Mouse (Mus musculus) ES-CJ7 (cell line): ENCODE data around the gene Foxi1.
"Not testable (repeated sequence)": the region's sequence is repeated elsewhere in the genome, so short reads cannot be mapped to it uniquely, and the experiment has no call there.

ENCODE experiments used
- DNase-seq: peaks from one replicate; pipeline ENCODE4 v3.0.0; 2011; ENCODE audit warnings: low read depth, low spot score

Foxi1 gene

GRCm38 (mm10) chr11:34207989-34208388 is at the start of gene Foxi1:
Gene Foxi1, minus strand, starts transcription at chr11:34208089.
- DNase-seq = no peak

- DNase-seq = no peak
Measured at GRCm38 (mm10) chr11:34242979-34243378, 35.1 kb upstream of the Foxi1 start.

- no peak for DNase-seq
Measured at GRCm38 (mm10) chr11:34240252-34240651, 32.4 kb upstream of the Foxi1 start.

GRCm38 (mm10) chr11:34239691-34240090 is 31.8 kb upstream of the Foxi1 start:
- DNase-seq = no peak

GRCm38 (mm10) chr11:34236885-34237284 is 29.0 kb upstream of the Foxi1 start:
- no peak for DNase-seq

- DNase-seq = peak; percentile 79
Measured at GRCm38 (mm10) chr11:34236091-34236759, 28.3 kb upstream of the Foxi1 start.

- peak; percentile 89 for DNase-seq
Measured at GRCm38 (mm10) chr11:34228758-34229364, 21.0 kb upstream of the Foxi1 start.

- DNase-seq = peak; percentile 48
Measured at GRCm38 (mm10) chr11:34227180-34227579, 19.3 kb upstream of the Foxi1 start.

GRCm38 (mm10) chr11:34220596-34220995 is 12.7 kb upstream of the Foxi1 start:
- not testable (repeated sequence) for DNase-seq

- DNase-seq = peak; percentile 58
Measured at GRCm38 (mm10) chr11:34212853-34213252, 5.0 kb upstream of the Foxi1 start.

GRCm38 (mm10) chr11:34202769-34203168 is 5.1 kb downstream of the Foxi1 start:
- no peak for DNase-seq

- DNase-seq = no peak
Measured at GRCm38 (mm10) chr11:34195142-34195541, 12.7 kb downstream of the Foxi1 start.

- DNase-seq = no peak
Measured at GRCm38 (mm10) chr11:34194158-34194941, 13.5 kb downstream of the Foxi1 start.

GRCm38 (mm10) chr11:34193658-34194057 is 14.2 kb downstream of the Foxi1 start:
- no peak for DNase-seq

GRCm38 (mm10) chr11:34184266-34184665 is 23.6 kb downstream of the Foxi1 start:
- no peak for DNase-seq

- DNase-seq = no peak
Measured at GRCm38 (mm10) chr11:34181214-34182117, 26.4 kb downstream of the Foxi1 start.

- no peak for DNase-seq
Measured at GRCm38 (mm10) chr11:34178752-34179151, 29.1 kb downstream of the Foxi1 start.

GRCm38 (mm10) chr11:34176371-34176770 is 31.5 kb downstream of the Foxi1 start:
- no peak for DNase-seq

GRCm38 (mm10) chr11:34171221-34171620 is 36.7 kb downstream of the Foxi1 start:
- no peak for DNase-seq

GRCm38 (mm10) chr11:34169464-34169894 is 38.4 kb downstream of the Foxi1 start:
- DNase-seq = no peak

GRCm38 (mm10) chr11:34166392-34166791 is 41.5 kb downstream of the Foxi1 start:
- no peak for DNase-seq
